Mouse (Mus musculus): ENCODE measurements at regions not wholly inside any gene's neighbourhood (a gene's known extent, or its start where the extent isn't known, plus 50 kb on each side); places are given as distances from the start of the nearest gene placed in this dataset.

GRCm38 (mm10) chr4:82123101-82123500 is 582.4 kb downstream of the Nfib start:
- Histone ChIP-seq H3K27ac (ENCODE audit: low read length) (no peak overlapping the region), H3K4me2 (ENCODE audit: low read length) (no peak overlapping the region), H3K27me3 (replicated peaks; ENCODE audit: control insufficient read depth, insufficient read depth, low read length) (no peaks in the 10 kb centered on the region), H3K9ac (replicated peaks; ENCODE audit: low read depth, low read length) (no peak overlapping the region), H3K9me3 (ENCODE audit: control insufficient read depth, low read length) (0 out of 2 replicates have a peak, but pooled peaks cover 2% of the 10 kb centered on the region), H3K4me3 (replicated peaks; ENCODE audit: low read length) (no peak overlapping the region), H3K36me3 (ENCODE audit: control insufficient read depth, insufficient read depth) (no peaks in the 10 kb centered on the region), H3K4me1 (replicated peaks; ENCODE audit: control insufficient read depth, insufficient read depth, low read length) (peaks cover 2% of the 10 kb centered on the region; the same call in 1 of the 2 replicates)
- WGBS = 95% methylated on average over 1 of the region's 1 CpGs
- ATAC-seq = no peak

DNA sequence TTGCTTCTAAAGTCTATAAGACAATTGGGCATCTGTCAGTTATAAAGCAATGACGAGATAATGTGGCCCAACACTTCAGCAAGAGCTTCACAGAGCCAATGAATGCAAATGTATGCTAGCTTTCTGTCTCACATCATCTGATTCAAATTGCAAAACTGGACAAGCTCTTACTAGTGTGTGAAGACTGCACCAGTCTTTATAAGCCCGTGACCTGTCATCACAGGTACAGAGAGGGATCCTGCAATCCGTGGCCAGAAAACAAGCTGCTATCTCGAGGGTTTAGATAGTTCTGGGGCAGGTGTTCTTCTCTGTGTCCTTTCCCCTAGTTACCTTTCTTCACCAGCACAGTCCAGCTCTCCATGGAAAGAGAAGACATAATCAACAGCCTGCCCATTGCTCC is 584.8 kb downstream of the Nfib start:
- Histone ChIP-seq H3K4me3 (replicated peaks; ENCODE audit: low read length) (no peak overlapping the region), H3K9me3 (ENCODE audit: control insufficient read depth, low read length) (0 out of 2 replicates have a peak, but pooled peaks cover 2% of the 10 kb centered on the region), H3K4me2 (ENCODE audit: low read length) (no peak overlapping the region), H3K27me3 (replicated peaks; ENCODE audit: control insufficient read depth, insufficient read depth, low read length) (no peaks in the 10 kb centered on the region), H3K27ac (ENCODE audit: low read length) (no peak overlapping the region), H3K9ac (replicated peaks; ENCODE audit: low read depth, low read length) (no peak overlapping the region), H3K4me1 (replicated peaks; ENCODE audit: control insufficient read depth, insufficient read depth, low read length) (peaks cover 2% of the 10 kb centered on the region; the same call in 1 of the 2 replicates), H3K36me3 (ENCODE audit: control insufficient read depth, insufficient read depth) (no peaks in the 10 kb centered on the region)
- ATAC-seq = no peak
- WGBS = 54% methylated on average over 4 of the region's 4 CpGs

- Histone ChIP-seq H3K4me3 (replicated peaks; ENCODE audit: low read length) (no peak overlapping the region), H3K9ac (replicated peaks; ENCODE audit: low read depth, low read length) (no peak overlapping the region), H3K4me2 (ENCODE audit: low read length) (no peak overlapping the region), H3K36me3 (ENCODE audit: control insufficient read depth, insufficient read depth) (no peaks in the 10 kb centered on the region), H3K9me3 (ENCODE audit: control insufficient read depth, low read length) (0 out of 2 replicates have a peak, but pooled peaks cover 2% of the 10 kb centered on the region), H3K4me1 (replicated peaks; ENCODE audit: control insufficient read depth, insufficient read depth, low read length) (peaks cover 2% of the 10 kb centered on the region; the same call in 1 of the 2 replicates), H3K27ac (ENCODE audit: low read length) (no peak overlapping the region), H3K27me3 (replicated peaks; ENCODE audit: control insufficient read depth, insufficient read depth, low read length) (no peaks in the 10 kb centered on the region)
- WGBS = 36% methylated on average over 1 of the region's 1 CpGs
- ATAC-seq = no peak
Measured at GRCm38 (mm10) chr4:82120326-82120725, 585.2 kb downstream of the Nfib start.

GRCm38 (mm10) chr4:82101837-82102236 is 603.7 kb downstream of the Nfib start:
- H3K27me3 ChIP-seq (replicated peaks; ENCODE audit: control insufficient read depth, insufficient read depth, low read length) = no peaks in the 10 kb centered on the region
- no peak overlapping the region for H3K4me2 ChIP-seq (ENCODE audit: low read length)
- no peak overlapping the region for H3K27ac ChIP-seq (ENCODE audit: low read length)
- no peaks in the 10 kb centered on the region for H3K9me3 ChIP-seq (ENCODE audit: control insufficient read depth, low read length)
- ATAC-seq = no peak
- no peaks in the 10 kb centered on the region for H3K36me3 ChIP-seq (ENCODE audit: control insufficient read depth, insufficient read depth)
- peaks cover 8% of the 10 kb centered on the region; the same call in 1 of the 2 replicates for H3K4me1 ChIP-seq (replicated peaks; ENCODE audit: control insufficient read depth, insufficient read depth, low read length)
- no peak overlapping the region for H3K4me3 ChIP-seq (replicated peaks; ENCODE audit: low read length)
- WGBS = 93% methylated on average over 1 of the region's 1 CpGs
- H3K9ac ChIP-seq (replicated peaks; ENCODE audit: low read depth, low read length) = no peak overlapping the region

- H3K27me3 ChIP-seq (replicated peaks; ENCODE audit: control insufficient read depth, insufficient read depth, low read length) = no peaks in the 10 kb centered on the region
- 58% methylated on average over 6 of the region's 6 CpGs for WGBS
- H3K36me3 ChIP-seq (ENCODE audit: control insufficient read depth, insufficient read depth) = no peaks in the 10 kb centered on the region
- no peak overlapping the region for H3K9ac ChIP-seq (replicated peaks; ENCODE audit: low read depth, low read length)
- no peaks in the 10 kb centered on the region for H3K9me3 ChIP-seq (ENCODE audit: control insufficient read depth, low read length)
- H3K4me3 ChIP-seq (replicated peaks; ENCODE audit: low read length) = no peak overlapping the region
- no peak overlapping the region for H3K4me2 ChIP-seq (ENCODE audit: low read length)
- no peak overlapping the region for H3K27ac ChIP-seq (ENCODE audit: low read length)
- peaks cover 8% of the 10 kb centered on the region; the same call in 1 of the 2 replicates for H3K4me1 ChIP-seq (replicated peaks; ENCODE audit: control insufficient read depth, insufficient read depth, low read length)
- no peak for ATAC-seq
Measured at GRCm38 (mm10) chr4:82099970-82100368, 605.6 kb downstream of the Nfib start.

DNA sequence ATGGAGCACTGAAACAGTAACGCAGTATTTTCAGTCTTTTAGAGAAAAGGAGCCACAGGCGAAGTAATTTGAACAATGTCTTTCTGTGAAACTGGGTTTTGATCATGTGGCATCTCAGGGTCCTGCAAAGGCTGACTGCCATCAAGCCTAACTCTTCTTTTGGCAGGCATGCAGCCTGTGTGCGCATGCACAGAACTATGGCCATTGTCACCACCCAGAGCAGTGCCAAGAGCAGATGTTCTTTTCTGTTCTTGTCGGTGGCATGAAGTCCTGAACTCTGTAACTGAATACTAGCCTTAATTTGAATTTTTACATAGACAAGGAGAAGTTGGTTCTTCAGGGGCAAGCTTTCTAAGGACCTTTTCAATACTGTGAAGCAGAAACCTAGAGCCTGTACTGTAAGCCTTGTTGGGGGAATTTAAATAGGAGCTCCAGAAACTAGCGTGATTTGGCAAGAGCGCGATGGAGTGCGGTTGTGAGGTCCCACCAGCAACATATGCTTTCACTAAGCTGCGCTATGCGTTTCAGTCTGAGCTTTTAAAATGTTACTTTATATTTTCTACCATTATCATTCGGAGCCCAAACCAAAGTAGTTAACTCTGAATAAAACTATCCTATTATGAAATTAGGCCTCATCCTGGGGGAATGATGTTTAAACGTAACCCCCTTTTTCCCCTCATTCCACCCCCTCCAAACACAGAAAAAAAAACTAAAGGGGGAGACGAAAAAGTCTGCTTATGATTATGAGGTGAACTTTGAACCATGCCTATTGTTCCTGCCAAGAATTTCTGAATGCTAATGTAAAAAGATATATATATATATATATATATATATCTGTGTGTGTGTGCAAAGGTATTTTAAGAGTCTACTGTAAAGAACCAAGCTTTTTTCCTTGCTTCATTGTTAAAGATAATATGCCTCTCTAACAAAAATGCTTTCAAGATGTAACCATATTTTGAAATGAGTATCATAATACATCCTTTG is 606.3 kb downstream of the Nfib start:
- 44% methylated on average over 13 of the region's 13 CpGs for WGBS
- H3K27me3 ChIP-seq (replicated peaks; ENCODE audit: control insufficient read depth, insufficient read depth, low read length) = no peaks in the 10 kb centered on the region
- H3K4me3 ChIP-seq (replicated peaks; ENCODE audit: low read length) = no peak overlapping the region
- H3K4me2 ChIP-seq (ENCODE audit: low read length) = no peak overlapping the region
- H3K4me1 ChIP-seq (replicated peaks; ENCODE audit: control insufficient read depth, insufficient read depth, low read length) = peaks cover 8% of the 10 kb centered on the region; the same call in 1 of the 2 replicates
- H3K9ac ChIP-seq (replicated peaks; ENCODE audit: low read depth, low read length) = no peak overlapping the region
- ATAC-seq = peak; percentile 91
- H3K36me3 ChIP-seq (ENCODE audit: control insufficient read depth, insufficient read depth) = no peaks in the 10 kb centered on the region
- H3K27ac ChIP-seq (ENCODE audit: low read length) = 0 out of 2 replicates have a peak overlapping the region, but pooled peaks have one; percentile 10
- no peaks in the 10 kb centered on the region for H3K9me3 ChIP-seq (ENCODE audit: control insufficient read depth, low read length)

DNA sequence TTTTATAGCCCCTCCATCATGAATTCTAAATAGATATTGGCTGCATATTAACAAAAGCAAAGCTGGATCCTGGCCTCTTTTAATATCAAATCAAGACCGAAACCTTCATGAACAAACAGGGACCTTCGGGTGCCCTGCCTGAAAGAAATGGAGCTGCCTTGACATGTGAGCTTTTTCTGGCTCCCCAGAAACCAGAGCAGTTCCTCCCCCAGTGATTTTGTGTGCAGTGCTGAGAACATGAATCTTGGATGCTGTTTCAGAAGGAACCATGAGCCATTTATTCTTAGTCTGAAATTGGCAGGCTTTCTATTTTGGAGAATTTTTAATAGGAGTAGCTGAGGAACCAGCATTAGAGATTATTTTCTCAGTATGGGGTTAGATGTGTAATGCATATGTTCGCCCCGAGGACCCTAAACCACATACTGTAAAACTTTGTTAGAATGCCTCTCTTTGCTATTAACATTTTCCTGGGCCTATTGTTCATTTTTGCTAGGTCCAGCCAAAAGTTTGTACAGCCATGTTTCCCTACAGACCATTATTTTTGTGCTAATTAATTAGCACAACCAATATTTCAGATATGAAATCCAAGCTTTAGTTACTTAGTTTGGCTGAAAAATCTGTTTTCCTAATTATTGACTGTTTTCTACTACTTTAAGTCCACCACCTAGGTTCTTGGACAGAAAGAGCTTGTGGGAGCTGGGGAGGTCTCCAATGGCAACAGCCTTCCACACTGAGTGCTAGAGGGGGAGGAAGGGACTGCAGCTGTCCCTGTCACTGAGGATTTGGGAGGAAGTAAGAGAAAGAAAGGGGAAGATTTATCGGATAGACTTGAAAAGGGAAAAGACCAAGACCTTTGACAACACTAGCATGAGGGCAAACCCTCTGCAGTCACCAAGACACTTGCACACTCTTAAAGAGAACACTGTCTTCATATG is 613.0 kb downstream of the Nfib start:
- ATAC-seq = no peak
- WGBS = 70% methylated on average over 5 of the region's 5 CpGs

DNA sequence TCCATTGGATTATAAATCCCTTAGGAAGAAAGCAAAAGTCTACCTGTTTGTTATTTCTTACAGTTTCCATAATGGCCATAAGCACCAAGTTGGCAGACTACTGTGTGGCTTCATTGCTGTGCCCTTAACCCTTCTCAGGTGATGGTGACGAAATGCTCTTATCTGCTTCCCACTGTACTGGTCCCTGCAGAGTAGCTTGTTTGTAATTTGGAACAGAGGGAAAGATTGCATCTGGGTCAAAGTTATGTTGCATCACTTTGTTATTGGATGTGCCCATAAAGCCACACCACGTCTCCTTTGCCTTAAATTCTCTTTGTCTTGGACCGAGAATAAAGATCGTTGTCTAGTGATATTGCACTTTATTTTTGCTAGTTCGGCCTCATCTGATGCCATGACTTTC is 615.9 kb downstream of the Nfib start:
- no peaks in the 10 kb centered on the region; the same call in 1 of the 2 replicates for H3K4me1 ChIP-seq (replicated peaks; ENCODE audit: control insufficient read depth, insufficient read depth, low read length)
- ATAC-seq = no peak
- H3K27me3 ChIP-seq (replicated peaks; ENCODE audit: control insufficient read depth, insufficient read depth, low read length) = no peaks in the 10 kb centered on the region
- no peak overlapping the region for H3K9ac ChIP-seq (replicated peaks; ENCODE audit: low read depth, low read length)
- 96% methylated on average over 5 of the region's 5 CpGs for WGBS
- no peaks in the 10 kb centered on the region for H3K36me3 ChIP-seq (ENCODE audit: control insufficient read depth, insufficient read depth)
- H3K4me3 ChIP-seq (replicated peaks; ENCODE audit: low read length) = no peak overlapping the region
- H3K9me3 ChIP-seq (ENCODE audit: control insufficient read depth, low read length) = no peaks in the 10 kb centered on the region
- H3K4me2 ChIP-seq (ENCODE audit: low read length) = no peak overlapping the region
- no peak overlapping the region for H3K27ac ChIP-seq (ENCODE audit: low read length)

More for the DNA sequence above, 613.0 kb downstream of the Nfib start:
- H3K27ac ChIP-seq (ENCODE audit: low read length) = peak overlapping the region; percentile 28; the same call in 1 of the 2 replicates
- H3K9me3 ChIP-seq (ENCODE audit: control insufficient read depth, low read length) = no peaks in the 10 kb centered on the region
- no peaks in the 10 kb centered on the region for H3K36me3 ChIP-seq (ENCODE audit: control insufficient read depth, insufficient read depth)
- no peaks in the 10 kb centered on the region for H3K27me3 ChIP-seq (replicated peaks; ENCODE audit: control insufficient read depth, insufficient read depth, low read length)
- no peak overlapping the region for H3K4me3 ChIP-seq (replicated peaks; ENCODE audit: low read length)
- H3K9ac ChIP-seq (replicated peaks; ENCODE audit: low read depth, low read length) = no peak overlapping the region
- H3K4me2 ChIP-seq (ENCODE audit: low read length) = no peak overlapping the region
- no peaks in the 10 kb centered on the region; the same call in 1 of the 2 replicates for H3K4me1 ChIP-seq (replicated peaks; ENCODE audit: control insufficient read depth, insufficient read depth, low read length)

DNA sequence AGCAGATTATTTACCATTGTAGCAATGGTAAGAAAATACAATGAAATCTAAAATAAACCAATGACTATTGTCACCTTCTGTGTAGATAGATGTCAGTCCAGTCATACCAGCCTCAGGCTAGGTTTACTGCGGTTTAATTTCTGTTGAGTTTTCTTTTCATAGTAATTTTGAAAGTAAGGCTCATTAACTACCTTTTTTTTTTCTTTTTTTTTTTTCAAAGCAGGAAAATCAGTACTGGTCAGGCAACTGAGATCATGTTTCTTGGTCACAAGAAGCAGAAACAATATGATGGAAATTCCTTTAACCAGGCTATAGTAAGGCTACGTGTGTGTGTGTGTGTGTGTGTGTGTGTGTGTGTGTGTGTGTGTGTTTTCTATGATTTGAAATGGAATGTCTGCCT is 622.0 kb downstream of the Nfib start:
- no peak for ATAC-seq
- H3K36me3 ChIP-seq (ENCODE audit: control insufficient read depth, insufficient read depth) = no peaks in the 10 kb centered on the region
- no peak overlapping the region for H3K4me2 ChIP-seq (ENCODE audit: low read length)
- H3K27ac ChIP-seq (ENCODE audit: low read length) = no peak overlapping the region
- no peaks in the 10 kb centered on the region for H3K27me3 ChIP-seq (replicated peaks; ENCODE audit: control insufficient read depth, insufficient read depth, low read length)
- WGBS = 81% methylated on average over 2 of the region's 2 CpGs
- no peaks in the 10 kb centered on the region for H3K9me3 ChIP-seq (ENCODE audit: control insufficient read depth, low read length)
- H3K4me3 ChIP-seq (replicated peaks; ENCODE audit: low read length) = no peak overlapping the region
- no peaks in the 10 kb centered on the region for H3K4me1 ChIP-seq (replicated peaks; ENCODE audit: control insufficient read depth, insufficient read depth, low read length)
- H3K9ac ChIP-seq (replicated peaks; ENCODE audit: low read depth, low read length) = no peak overlapping the region
